Mouse (Mus musculus) lung, embryonic 14.5 days (tissue): ENCODE measurements at regions not wholly inside any gene's neighbourhood (a gene's known extent, or its start where the extent isn't known, plus 50 kb on each side); places are given as distances from the start of the nearest gene placed in this dataset.
"Not testable (repeated sequence)": the region's sequence is repeated elsewhere in the genome, so short reads cannot be mapped to it uniquely, and the experiment has no call there.

Source experiments
- ATAC-seq: fragments of 200-750 bp; cut with Nextera tagmentation; 2 replicates; pipeline ENCODE4 v1.8.0; 2017; ENCODE audit warnings: mild to moderate bottlenecking, moderate TSS enrichment, moderate library complexity; ENCODE audit not compliant: insufficient read depth
- DNase-seq: peaks from one replicate; pipeline ENCODE4 v3.0.0-alpha.2; 2015
- H3K27ac ChIP-seq: fragments of 300-500 bp; sonication (generic); 2 replicates; pipeline ENCODE4 v1.5.1; 2014; ENCODE audit warnings: low read depth, mild to moderate bottlenecking, moderate library complexity
- H3K27me3 ChIP-seq: fragments of 300-500 bp; sonication (generic); 2 replicates; pipeline ENCODE4 v1.6.1; 2014; ENCODE audit warnings: low read length, control low read depth; ENCODE audit not compliant: insufficient read depth
- H3K36me3 ChIP-seq: fragments of 300-500 bp; sonication (generic); 2 replicates; pipeline ENCODE4 v1.6.1; 2014; ENCODE audit warnings: control low read depth; ENCODE audit not compliant: insufficient read depth
- H3K4me1 ChIP-seq: fragments of 300-500 bp; sonication (generic); 2 replicates; pipeline ENCODE4 v1.6.1; 2014; ENCODE audit warnings: antibody characterized with exemption, control low read depth; ENCODE audit not compliant: insufficient read depth
- H3K4me2 ChIP-seq: fragments of 300-500 bp; sonication (generic); 2 replicates; pipeline ENCODE4 v1.6.1; 2014; ENCODE audit warnings: mild to moderate bottlenecking
- H3K4me3 ChIP-seq: fragments of 300-500 bp; sonication (generic); 2 replicates; pipeline ENCODE4 v1.5.1; 2014; ENCODE audit warnings: low read depth, low read length
- H3K9ac ChIP-seq: fragments of 300-500 bp; sonication (generic); 2 replicates; pipeline ENCODE4 v1.6.1; 2014
- H3K9me3 ChIP-seq: fragments of 300-500 bp; sonication (generic); 2 replicates; pipeline ENCODE4 v1.6.1; 2016; ENCODE audit warnings: low read depth, low read length, control low read depth
- CTCF ChIP-seq: IDR thresholded peaks from 2 replicates; pipeline ENCODE4 v1.5.1; 2016; ENCODE audit warnings: antibody characterized with exemption, low read depth
- WGBS: fragments of 180-500 bp; shearing (Covaris S2); extraction: QIAGEN DNeasy Blood & Tissue Kit; methylation state at CpG from one replicate; pipeline ENCODE4 v1.1.7; 2014; 5-methylcytosine and 5-hydroxymethylcytosine counted together

DNA sequence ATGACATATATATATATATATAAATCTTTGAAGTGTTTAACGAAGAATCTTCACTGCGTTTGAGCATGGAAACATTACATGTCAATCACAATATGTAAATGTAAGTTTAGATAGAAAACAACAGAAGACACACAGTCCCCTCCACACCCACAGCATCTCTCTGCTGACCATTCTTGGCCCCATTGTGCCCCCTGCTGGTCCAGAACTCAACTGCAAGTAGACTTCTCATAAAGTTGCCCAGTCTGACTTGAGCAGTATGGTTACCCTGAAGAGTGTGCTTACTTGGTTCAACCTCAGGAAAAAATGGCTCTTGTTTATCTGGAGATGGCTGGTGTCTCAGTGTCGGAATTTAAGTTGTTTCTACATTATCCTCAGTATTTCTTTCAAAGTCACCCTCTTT is 423.3 kb upstream of the Zfp386 start:
- ATAC-seq = no peak
- H3K4me3 ChIP-seq = no peak overlapping the region
- TF ChIP-seq CTCF = no peak
- no peaks in the 10 kb centered on the region for H3K36me3 ChIP-seq
- H3K9ac ChIP-seq = no peak overlapping the region
- DNase-seq = no peak
- no peaks in the 10 kb centered on the region for H3K9me3 ChIP-seq
- whole genome bisulfite sequencing = 63% methylated on average over 3 of the region's 3 CpGs
- H3K4me2 ChIP-seq = no peak overlapping the region
- no peaks in the 10 kb centered on the region for H3K4me1 ChIP-seq
- H3K27ac ChIP-seq = no peak overlapping the region
- H3K27me3 ChIP-seq = no peaks in the 10 kb centered on the region

- H3K9me3 ChIP-seq = no peaks in the 10 kb centered on the region
- WGBS = 58% methylated on average over 3 of the region's 3 CpGs
- no peak for ATAC-seq
Measured at GRCm38 (mm10) chr12:115647599-115647998, 399.9 kb upstream of the Zfp386 start.

DNA sequence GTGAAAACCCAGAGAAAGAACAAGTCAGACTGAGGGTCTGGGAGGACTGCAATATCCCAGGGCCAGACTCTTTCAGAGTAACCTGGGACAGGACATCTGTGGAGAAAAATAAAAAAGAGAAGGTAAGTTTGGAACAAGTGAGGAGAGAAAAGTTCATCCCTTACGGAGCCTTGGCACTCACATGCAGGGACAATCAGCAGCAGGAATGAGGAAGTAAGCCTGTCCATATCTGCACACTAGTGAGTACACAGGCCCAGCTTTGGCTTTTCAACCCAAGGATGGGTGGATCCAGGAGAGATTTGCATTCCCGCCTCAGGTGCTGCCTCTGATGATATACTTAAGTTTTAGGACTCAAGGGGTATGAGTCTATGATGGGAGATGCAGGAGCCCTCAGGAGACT is 399.4 kb upstream of the Zfp386 start:
- not testable (repeated sequence) for H3K4me1 ChIP-seq, H3K4me2 ChIP-seq, H3K36me3 ChIP-seq, H3K9me3 ChIP-seq, H3K4me3 ChIP-seq, H3K27me3 ChIP-seq, H3K27ac ChIP-seq, ATAC-seq, H3K9ac ChIP-seq, DNase-seq
- 80% methylated on average over 2 of the region's 2 CpGs for WGBS

More at GRCm38 (mm10) chr12:115647599-115647998, 399.9 kb upstream of the Zfp386 start:
- no peak for TF ChIP-seq CTCF
- no peak overlapping the region for H3K27ac ChIP-seq
- no peak overlapping the region for H3K9ac ChIP-seq
- no peaks in the 10 kb centered on the region for H3K4me1 ChIP-seq
- H3K4me3 ChIP-seq = no peak overlapping the region
- no peak overlapping the region for H3K4me2 ChIP-seq
- no peaks in the 10 kb centered on the region for H3K36me3 ChIP-seq
- no peak for DNase-seq
- H3K27me3 ChIP-seq = no peaks in the 10 kb centered on the region

DNA sequence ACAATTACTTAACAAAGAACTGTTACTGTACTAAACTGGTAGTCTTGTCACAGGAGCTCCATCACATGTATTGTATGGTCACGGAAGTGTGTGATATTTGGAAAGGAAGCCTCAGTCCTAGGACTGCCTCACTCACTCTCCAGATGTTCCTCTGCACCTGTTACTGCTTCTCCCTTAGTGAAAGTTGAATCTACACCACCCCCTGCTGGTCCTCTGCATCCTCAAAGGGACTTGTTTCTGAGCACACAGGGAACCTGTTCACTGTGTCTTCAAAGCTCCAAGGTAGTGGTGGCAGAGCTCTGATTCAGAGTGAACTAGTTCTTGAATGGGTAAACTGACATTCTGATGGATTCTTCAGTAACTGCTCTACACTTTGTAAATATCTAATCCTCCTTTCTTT is 391.7 kb upstream of the Zfp386 start:
- no peak for TF ChIP-seq CTCF
- Histone ChIP-seq H3K4me1 (no peaks in the 10 kb centered on the region), H3K4me3 (no peak overlapping the region), H3K9me3 (no peaks in the 10 kb centered on the region), H3K9ac (no peak overlapping the region), H3K27ac (no peak overlapping the region), H3K27me3 (no peaks in the 10 kb centered on the region), H3K4me2 (no peak overlapping the region), H3K36me3 (no peaks in the 10 kb centered on the region)
- 79% methylated on average over 1 of the region's 1 CpGs for WGBS
- DNase-seq = no peak
- no peak for ATAC-seq

GRCm38 (mm10) chr12:115664081-115664480 is 383.4 kb upstream of the Zfp386 start:
- not testable (repeated sequence) for H3K9me3 ChIP-seq, H3K4me1 ChIP-seq, H3K4me2 ChIP-seq, H3K36me3 ChIP-seq, DNase-seq, H3K27ac ChIP-seq, H3K4me3 ChIP-seq, H3K27me3 ChIP-seq, ATAC-seq, H3K9ac ChIP-seq

DNA sequence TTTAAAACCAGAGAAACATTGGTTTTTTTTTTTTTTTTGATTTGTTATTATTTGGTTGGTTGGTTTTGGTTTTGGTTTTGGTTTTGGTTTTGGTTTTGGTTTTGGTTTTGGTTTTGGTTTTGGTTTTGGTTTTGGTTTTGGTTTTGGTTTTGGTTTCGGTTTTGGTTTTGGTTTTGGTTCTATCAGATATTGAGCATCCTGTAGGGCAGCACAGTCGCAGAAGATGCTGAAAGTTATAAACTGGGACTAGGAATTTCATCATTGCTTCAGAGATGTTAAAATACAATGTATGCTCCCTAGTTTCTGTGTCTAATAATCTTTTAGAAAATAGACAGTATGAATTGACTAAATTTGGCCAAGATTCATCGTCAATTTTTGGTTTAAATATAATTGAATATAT is 375.8 kb upstream of the Zfp386 start:
- not testable (repeated sequence) for H3K4me3 ChIP-seq, ATAC-seq, H3K4me2 ChIP-seq, DNase-seq, H3K4me1 ChIP-seq, H3K9ac ChIP-seq, H3K9me3 ChIP-seq, H3K36me3 ChIP-seq, H3K27me3 ChIP-seq, H3K27ac ChIP-seq
- 68% methylated on average over 3 of the region's 3 CpGs for WGBS

DNA sequence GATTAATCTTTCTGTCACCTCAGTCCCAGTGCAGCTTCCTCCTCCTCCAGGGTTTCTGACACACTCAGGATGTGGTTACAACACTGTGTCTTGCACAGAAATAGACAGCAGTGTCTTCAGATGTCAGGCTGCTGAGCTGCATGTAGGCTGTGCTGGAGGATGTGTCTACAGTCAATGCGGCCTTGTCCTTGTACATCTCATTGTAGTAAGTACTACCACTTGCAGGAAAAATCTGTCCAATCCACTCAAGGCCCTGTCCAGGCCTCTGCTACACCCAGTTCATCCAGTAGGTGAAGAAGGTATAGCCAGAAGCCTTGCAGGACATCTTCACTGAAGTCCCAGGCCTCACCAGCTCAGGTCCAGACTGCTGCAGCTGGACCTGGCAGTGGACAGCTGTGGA is 355.7 kb upstream of the Zfp386 start:
- Histone ChIP-seq H3K9ac (no peak overlapping the region), H3K4me3 (no peak overlapping the region), H3K27me3 (no peaks in the 10 kb centered on the region), H3K4me2 (no peak overlapping the region), H3K9me3 (no peaks in the 10 kb centered on the region), H3K27ac (no peak overlapping the region), H3K4me1 (no peaks in the 10 kb centered on the region), H3K36me3 (no peaks in the 10 kb centered on the region)
- no peak for ATAC-seq
- WGBS = 90% methylated on average over 1 of the region's 1 CpGs
- no peak for DNase-seq
- no peak for TF ChIP-seq CTCF

GRCm38 (mm10) chr12:115709813-115710212 is 337.7 kb upstream of the Zfp386 start:
- not testable (repeated sequence) for H3K9me3 ChIP-seq, H3K27ac ChIP-seq, H3K4me1 ChIP-seq, DNase-seq, H3K27me3 ChIP-seq, H3K4me3 ChIP-seq, ATAC-seq, H3K4me2 ChIP-seq, H3K36me3 ChIP-seq, H3K9ac ChIP-seq
- WGBS = 67% methylated on average over 1 of the region's 1 CpGs

GRCm38 (mm10) chr12:115742039-115742438 is 305.5 kb upstream of the Zfp386 start:
- H3K9ac ChIP-seq, H3K4me2 ChIP-seq, H3K36me3 ChIP-seq, H3K27ac ChIP-seq, ATAC-seq, H3K4me3 ChIP-seq, H3K9me3 ChIP-seq, H3K27me3 ChIP-seq, DNase-seq, H3K4me1 ChIP-seq: not testable (repeated sequence)
- WGBS = 62% methylated on average over 2 of the region's 6 CpGs

- ATAC-seq, H3K27me3 ChIP-seq, H3K4me3 ChIP-seq, H3K4me2 ChIP-seq, H3K4me1 ChIP-seq, DNase-seq, H3K36me3 ChIP-seq, H3K9me3 ChIP-seq, H3K27ac ChIP-seq, H3K9ac ChIP-seq: not testable (repeated sequence)
- WGBS = 37% methylated on average over 3 of the region's 3 CpGs
Measured at GRCm38 (mm10) chr12:115749586-115749985, 297.9 kb upstream of the Zfp386 start.

- not testable (repeated sequence) for DNase-seq, H3K36me3 ChIP-seq, H3K27ac ChIP-seq, H3K9ac ChIP-seq, H3K4me1 ChIP-seq, H3K4me2 ChIP-seq, H3K27me3 ChIP-seq, ATAC-seq, H3K9me3 ChIP-seq, H3K4me3 ChIP-seq
- WGBS = 78% methylated on average over 1 of the region's 1 CpGs
Measured at GRCm38 (mm10) chr12:115753135-115753534, 294.4 kb upstream of the Zfp386 start.
